Mouse (Mus musculus) liver, embryonic 12.5 days (tissue): ENCODE data around the gene Hoxa9. TPM values are rescaled to one million over a fixed set of nuclear protein-coding genes. Genes with fewer than 3 reads are reported as not detected.

Experiments
- ATAC-seq: fragments of 200-750 bp; cut with Nextera tagmentation; 2 replicates; pipeline ENCODE4 v1.8.0; 2017; ENCODE audit warnings: moderate number of reproducible peaks, mild to moderate bottlenecking, moderate library complexity
- H3K27ac ChIP-seq: fragments of 300-500 bp; sonication (generic); 2 replicates; pipeline ENCODE4 v1.5.1; 2016; ENCODE audit warnings: mild to moderate bottlenecking
- H3K27me3 ChIP-seq: fragments of 300-500 bp; sonication (generic); replicated peaks from 2 replicates; pipeline ENCODE4 v1.6.1; 2016; ENCODE audit warnings: mild to moderate bottlenecking, moderate library complexity
- H3K36me3 ChIP-seq: fragments of 300-500 bp; sonication (generic); 2 replicates; pipeline ENCODE4 v1.6.1; 2016; ENCODE audit warnings: mild to moderate bottlenecking, moderate library complexity
- H3K4me1 ChIP-seq: fragments of 300-500 bp; sonication (generic); 2 replicates; pipeline ENCODE4 v1.6.1; 2016
- H3K4me2 ChIP-seq: fragments of 300-500 bp; sonication (generic); 2 replicates; pipeline ENCODE4 v1.6.1; 2016; ENCODE audit warnings: mild to moderate bottlenecking, moderate library complexity
- H3K4me3 ChIP-seq: fragments of 300-500 bp; sonication (generic); 2 replicates; pipeline ENCODE4 v1.5.1; 2016; ENCODE audit warnings: mild to moderate bottlenecking, moderate library complexity
- H3K9ac ChIP-seq: fragments of 300-500 bp; sonication (generic); 2 replicates; pipeline ENCODE4 v1.6.1; 2016; ENCODE audit warnings: mild to moderate bottlenecking, moderate library complexity
- H3K9me3 ChIP-seq: fragments of 300-500 bp; sonication (generic); replicated peaks from 2 replicates; pipeline ENCODE4 v1.6.1; 2016; ENCODE audit warnings: mild to moderate bottlenecking, moderate library complexity
- WGBS: fragments of 180-500 bp; shearing (Covaris S2); methylation state at CpG from one replicate; pipeline ENCODE4 v1.1.7; 2016; ENCODE audit not compliant: insufficient replicate concordance; 5-methylcytosine and 5-hydroxymethylcytosine counted together
- polyA plus RNA-seq: library from polyadenylated mRNA; unstranded; fragments of >200 nt; fragmentation: Nextera tagmentation; extraction: Ambion mirVana; gene quantifications from 2 replicates; pipeline ENCODE4 v1.2.1, GENCODE M21; 2016

The Hoxa9 gene
- polyA plus RNA-seq, 1 experiment from 2014 or later, result 1.4 TPM

- H3K27ac ChIP-seq, result no peak overlapping the region
- H3K4me2 ChIP-seq, result no peak overlapping the region
- no peak for ATAC-seq
- H3K9me3 ChIP-seq, result no peaks in the 10 kb centered on the region
- no peak overlapping the region for H3K9ac ChIP-seq
- H3K4me1 ChIP-seq, result peaks cover 11% of the 10 kb centered on the region
- peaks cover 96% of the 10 kb centered on the region for H3K27me3 ChIP-seq
- WGBS, result 2% methylated on average over 24 of the region's 25 CpGs
- H3K4me3 ChIP-seq, result no peak overlapping the region
- H3K36me3 ChIP-seq, result no peaks in the 10 kb centered on the region
These were observed 28.3 kb upstream of the Hoxa9 start for GRCm38 (mm10) chr6:52259081-52259790.

GRCm38 (mm10) chr6:52256956-52257355, 26.1 kb upstream of the Hoxa9 start:
- Histone ChIP-seq H3K4me1 (peaks cover 11% of the 10 kb centered on the region), H3K27ac (no peak overlapping the region), H3K36me3 (no peaks in the 10 kb centered on the region), H3K4me3 (no peak overlapping the region), H3K27me3 (peaks cover 96% of the 10 kb centered on the region), H3K9ac (no peak overlapping the region), H3K4me2 (no peak overlapping the region), H3K9me3 (no peaks in the 10 kb centered on the region)
- no peak for ATAC-seq
- WGBS, result 2% methylated on average over 6 of the region's 6 CpGs

- Histone ChIP-seq H3K4me1 (no peaks in the 10 kb centered on the region), H3K9me3 (no peaks in the 10 kb centered on the region), H3K27me3 (peaks cover 96% of the 10 kb centered on the region), H3K4me2 (0 out of 2 replicates have a peak overlapping the region, but pooled peaks have one; percentile 18), H3K27ac (no peak overlapping the region), H3K9ac (no peak overlapping the region), H3K4me3 (no peak overlapping the region), H3K36me3 (no peaks in the 10 kb centered on the region)
- ATAC-seq, result no peak
- WGBS, result 2% methylated on average over 59 of the region's 59 CpGs
These were observed 22.9 kb upstream of the Hoxa9 start for GRCm38 (mm10) chr6:52253511-52254500.

- no peak overlapping the region for H3K4me3 ChIP-seq
- WGBS, result 3% methylated on average over 35 of the region's 35 CpGs
These were observed 22.0 kb upstream of the Hoxa9 start for GRCm38 (mm10) chr6:52252775-52253376.

GRCm38 (mm10) chr6:52252016-52252774, 21.3 kb upstream of the Hoxa9 start:
- H3K36me3 ChIP-seq, result no peaks in the 10 kb centered on the region
- H3K4me2 ChIP-seq, result no peak overlapping the region
- H3K27me3 ChIP-seq, result peaks cover 97% of the 10 kb centered on the region
- WGBS, result 2% methylated on average over 24 of the region's 24 CpGs
- no peak for ATAC-seq
- no peak overlapping the region for H3K27ac ChIP-seq
- H3K4me1 ChIP-seq, result no peaks in the 10 kb centered on the region
- H3K4me3 ChIP-seq, result no peak overlapping the region
- H3K9ac ChIP-seq, result no peak overlapping the region
- H3K9me3 ChIP-seq, result no peaks in the 10 kb centered on the region

More at GRCm38 (mm10) chr6:52252775-52253376, 22.0 kb upstream of the Hoxa9 start:
- ATAC-seq, result no peak
- H3K9ac ChIP-seq, result no peak overlapping the region
- no peaks in the 10 kb centered on the region for H3K9me3 ChIP-seq
- no peak overlapping the region for H3K27ac ChIP-seq
- H3K36me3 ChIP-seq, result no peaks in the 10 kb centered on the region
- peaks cover 96% of the 10 kb centered on the region for H3K27me3 ChIP-seq
- no peaks in the 10 kb centered on the region for H3K4me1 ChIP-seq
- H3K4me2 ChIP-seq, result no peak overlapping the region

GRCm38 (mm10) chr6:52251177-52251879, 20.4 kb upstream of the Hoxa9 start:
- 8% methylated on average over 7 of the region's 7 CpGs for WGBS

GRCm38 (mm10) chr6:52249826-52250225, 18.9 kb upstream of the Hoxa9 start:
- Histone ChIP-seq H3K4me3 (no peak overlapping the region), H3K4me1 (peaks cover 6% of the 10 kb centered on the region; the same call in 1 of the 2 replicates), H3K9me3 (no peaks in the 10 kb centered on the region), H3K4me2 (no peak overlapping the region), H3K27ac (no peak overlapping the region), H3K27me3 (peaks cover 98% of the 10 kb centered on the region), H3K9ac (no peak overlapping the region), H3K36me3 (no peaks in the 10 kb centered on the region)
- ATAC-seq, result no peak
- WGBS, result 2% methylated on average over 4 of the region's 4 CpGs

More at GRCm38 (mm10) chr6:52251177-52251879, 20.4 kb upstream of the Hoxa9 start:
- no peak for ATAC-seq
- Histone ChIP-seq H3K9ac (no peak overlapping the region), H3K4me1 (no peaks in the 10 kb centered on the region), H3K36me3 (no peaks in the 10 kb centered on the region), H3K27ac (no peak overlapping the region), H3K9me3 (no peaks in the 10 kb centered on the region), H3K4me2 (no peak overlapping the region), H3K27me3 (peaks cover 98% of the 10 kb centered on the region), H3K4me3 (no peak overlapping the region)

- Histone ChIP-seq H3K36me3 (no peaks in the 10 kb centered on the region), H3K9me3 (no peaks in the 10 kb centered on the region), H3K9ac (no peak overlapping the region), H3K27ac (no peak overlapping the region), H3K4me3 (no peak overlapping the region), H3K27me3 (peaks cover 98% of the 10 kb centered on the region), H3K4me1 (peaks cover 7% of the 10 kb centered on the region; the same call in 1 of the 2 replicates), H3K4me2 (no peak overlapping the region)
- ATAC-seq, result no peak
- 1% methylated on average over 16 of the region's 16 CpGs for WGBS
These were observed 18.5 kb upstream of the Hoxa9 start for GRCm38 (mm10) chr6:52249415-52249738.

- no peak for ATAC-seq
- 2% methylated on average over 27 of the region's 27 CpGs for WGBS
These were observed 17.9 kb upstream of the Hoxa9 start for GRCm38 (mm10) chr6:52248638-52249414.

GRCm38 (mm10) chr6:52247766-52248637, 17.1 kb upstream of the Hoxa9 start:
- WGBS, result 4% methylated on average over 23 of the region's 23 CpGs
- H3K4me3 ChIP-seq, result no peak overlapping the region
- no peak overlapping the region for H3K4me2 ChIP-seq
- no peaks in the 10 kb centered on the region for H3K9me3 ChIP-seq
- H3K27me3 ChIP-seq, result peaks cover 98% of the 10 kb centered on the region
- no peak overlapping the region for H3K9ac ChIP-seq
- ATAC-seq, result no peak
- no peak overlapping the region for H3K27ac ChIP-seq
- no peaks in the 10 kb centered on the region for H3K36me3 ChIP-seq
- peaks cover 7% of the 10 kb centered on the region; the same call in 1 of the 2 replicates for H3K4me1 ChIP-seq

More at GRCm38 (mm10) chr6:52248638-52249414, 17.9 kb upstream of the Hoxa9 start:
- H3K4me3 ChIP-seq, result no peak overlapping the region
- H3K4me1 ChIP-seq, result peaks cover 7% of the 10 kb centered on the region; the same call in 1 of the 2 replicates
- H3K27ac ChIP-seq, result no peak overlapping the region
- H3K4me2 ChIP-seq, result no peak overlapping the region
- H3K27me3 ChIP-seq, result peaks cover 98% of the 10 kb centered on the region
- H3K9ac ChIP-seq, result no peak overlapping the region
- no peaks in the 10 kb centered on the region for H3K36me3 ChIP-seq
- H3K9me3 ChIP-seq, result no peaks in the 10 kb centered on the region
